Mouse (Mus musculus): ENCODE results near the gene Trpt1. TPM values are rescaled to one million over a fixed set of nuclear protein-coding genes. Genes with fewer than 3 reads are reported as not detected.

The Trpt1 gene
- polyA plus RNA-seq, 1 experiment from 2014 or later: 10.3 TPM

- Histone ChIP-seq H3K4me1 (replicated peaks; ENCODE audit: control insufficient read depth, insufficient read depth, low read length) (no peaks in the 10 kb centered on the region), H3K9me3 (ENCODE audit: control insufficient read depth, low read length) (no peaks in the 10 kb centered on the region), H3K36me3 (ENCODE audit: control insufficient read depth, insufficient read depth, low read length) (peaks cover 45% of the 10 kb centered on the region), H3K4me2 (ENCODE audit: low read length) (no peak overlapping the region), H3K27me3 (replicated peaks; ENCODE audit: control insufficient read depth, insufficient read depth, low read length) (no peaks in the 10 kb centered on the region), H3K9ac (ENCODE audit: low read length) (no peak overlapping the region), H3K4me3 (ENCODE audit: low read depth, low read length) (no peak overlapping the region), H3K27ac (ENCODE audit: low read depth) (no peak overlapping the region)
- DNase-seq (ENCODE audit: low spot score) (no peak), ATAC-seq (replicated peaks; ENCODE audit: low FRiP score, low TSS enrichment, low read depth) (no peak)
- WGBS: 75% methylated on average over 12 of the region's 12 CpGs
Observed at GRCm38 (mm10) chr19:7017541-7018457, 21.9 kb downstream of the Trpt1 start.

DNA sequence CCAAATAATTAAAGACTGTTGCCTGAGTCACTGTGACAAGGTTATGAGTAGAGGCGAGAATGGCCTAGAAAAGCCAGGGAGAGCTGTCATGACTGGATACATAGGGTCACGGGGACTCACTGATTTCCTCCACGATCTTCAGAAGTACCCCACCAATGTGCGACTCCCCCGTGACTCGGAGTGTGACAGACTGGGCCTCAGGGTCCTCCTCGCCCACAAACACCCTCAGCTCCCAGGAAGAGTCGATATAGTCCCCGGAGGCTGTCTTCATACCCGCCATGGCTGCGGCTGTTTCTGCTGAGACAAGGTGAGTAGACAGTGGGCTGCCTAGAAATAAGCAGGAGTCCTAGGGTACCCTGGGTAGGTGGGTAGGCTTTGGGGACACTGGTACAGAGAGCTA, 22.6 kb downstream of the Trpt1 start:
- Histone ChIP-seq H3K9ac (ENCODE audit: low read length) (no peak overlapping the region), H3K4me2 (ENCODE audit: low read length) (no peak overlapping the region), H3K4me1 (replicated peaks; ENCODE audit: control insufficient read depth, insufficient read depth, low read length) (no peaks in the 10 kb centered on the region), H3K9me3 (ENCODE audit: control insufficient read depth, low read length) (no peaks in the 10 kb centered on the region), H3K4me3 (ENCODE audit: low read depth, low read length) (no peak overlapping the region), H3K27ac (ENCODE audit: low read depth) (no peak overlapping the region), H3K36me3 (ENCODE audit: control insufficient read depth, insufficient read depth, low read length) (peaks cover 52% of the 10 kb centered on the region), H3K27me3 (replicated peaks; ENCODE audit: control insufficient read depth, insufficient read depth, low read length) (no peaks in the 10 kb centered on the region)
- DNase-seq (ENCODE audit: low spot score) (no peak), ATAC-seq (replicated peaks; ENCODE audit: low FRiP score, low TSS enrichment, low read depth) (no peak)
- WGBS: 88% methylated on average over 11 of the region's 11 CpGs

GRCm38 (mm10) chr19:7019191-7019590, 23.3 kb downstream of the Trpt1 start, which contains the start of gene Fermt3:
Gene Fermt3, minus strand, starts transcription at chr19:7019469.
- WGBS: 85% methylated on average over 5 of the region's 5 CpGs
- Histone ChIP-seq H3K4me1 (replicated peaks; ENCODE audit: control insufficient read depth, insufficient read depth, low read length) (no peaks in the 10 kb centered on the region), H3K4me3 (ENCODE audit: low read depth, low read length) (no peak within 1 kb of the TSS), H3K9ac (ENCODE audit: low read length) (no peak within 1 kb of the TSS), H3K4me2 (ENCODE audit: low read length) (no peak within 1 kb of the TSS), H3K27ac (ENCODE audit: low read depth) (no peak within 1 kb of the TSS), H3K27me3 (replicated peaks; ENCODE audit: control insufficient read depth, insufficient read depth, low read length) (no peaks in the 10 kb centered on the region), H3K36me3 (ENCODE audit: control insufficient read depth, insufficient read depth, low read length) (peaks cover 58% of the 10 kb centered on the region), H3K9me3 (ENCODE audit: control insufficient read depth, low read length) (no peaks in the 10 kb centered on the region)
- DNase-seq (ENCODE audit: low spot score) (no peak), ATAC-seq (replicated peaks; ENCODE audit: low FRiP score, low TSS enrichment, low read depth) (0 out of 2 replicates have a peak, but pooled peaks have one; percentile 28)

GRCm38 (mm10) chr19:7020224-7020641, 24.3 kb downstream of the Trpt1 start:
- DNase-seq (ENCODE audit: low spot score) (peak; percentile 66), ATAC-seq (replicated peaks; ENCODE audit: low FRiP score, low TSS enrichment, low read depth) (peak; percentile 70)
- no peak overlapping the region for H3K27ac ChIP-seq (ENCODE audit: low read depth)
- no peaks in the 10 kb centered on the region for H3K4me1 ChIP-seq (replicated peaks; ENCODE audit: control insufficient read depth, insufficient read depth, low read length)
- no peak overlapping the region for H3K4me3 ChIP-seq (ENCODE audit: low read depth, low read length)
- no peak overlapping the region for H3K4me2 ChIP-seq (ENCODE audit: low read length)
- H3K9ac ChIP-seq (ENCODE audit: low read length): no peak overlapping the region
- H3K36me3 ChIP-seq (ENCODE audit: control insufficient read depth, insufficient read depth, low read length): peaks cover 68% of the 10 kb centered on the region
- 50% methylated on average over 3 of the region's 3 CpGs for WGBS
- H3K27me3 ChIP-seq (replicated peaks; ENCODE audit: control insufficient read depth, insufficient read depth, low read length): no peaks in the 10 kb centered on the region
- H3K9me3 ChIP-seq (ENCODE audit: control insufficient read depth, low read length): no peaks in the 10 kb centered on the region

- H3K4me3 ChIP-seq (ENCODE audit: low read depth, low read length): no peak overlapping the region
- H3K36me3 ChIP-seq (ENCODE audit: control insufficient read depth, insufficient read depth, low read length): peaks cover 96% of the 10 kb centered on the region
- H3K27me3 ChIP-seq (replicated peaks; ENCODE audit: control insufficient read depth, insufficient read depth, low read length): no peaks in the 10 kb centered on the region
- H3K9ac ChIP-seq (ENCODE audit: low read length): no peak overlapping the region
- H3K4me2 ChIP-seq (ENCODE audit: low read length): no peak overlapping the region
- no peak for ATAC-seq (replicated peaks; ENCODE audit: low FRiP score, low TSS enrichment, low read depth)
- WGBS: 95% methylated on average over 5 of the region's 5 CpGs
- H3K9me3 ChIP-seq (ENCODE audit: control insufficient read depth, low read length): no peaks in the 10 kb centered on the region
- no peak for DNase-seq (ENCODE audit: low spot score)
- no peak overlapping the region for H3K27ac ChIP-seq (ENCODE audit: low read depth)
- no peaks in the 10 kb centered on the region for H3K4me1 ChIP-seq (replicated peaks; ENCODE audit: control insufficient read depth, insufficient read depth, low read length)
Observed at GRCm38 (mm10) chr19:7029531-7029930, 33.6 kb downstream of the Trpt1 start.

DNA sequence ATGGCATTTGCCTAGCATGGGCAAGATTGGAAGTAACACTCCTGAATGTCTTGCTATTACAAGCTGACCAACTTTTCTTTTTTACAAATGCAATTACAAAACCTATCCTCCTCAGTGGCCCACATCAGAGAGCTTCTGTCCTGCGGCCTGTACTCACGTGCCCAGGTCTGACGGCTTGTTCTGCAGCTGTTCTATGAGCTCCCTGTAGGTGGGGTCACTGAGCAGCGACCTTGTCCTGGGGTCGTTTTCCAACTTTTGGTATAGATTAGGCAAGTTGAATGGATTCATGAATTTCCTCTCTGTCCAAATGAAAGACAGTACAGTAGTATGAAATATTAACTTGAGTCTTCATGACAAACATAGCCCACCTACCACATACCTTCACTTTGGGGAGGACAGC, 38.1 kb downstream of the Trpt1 start:
- no peak overlapping the region for H3K4me3 ChIP-seq (ENCODE audit: low read depth, low read length)
- no peak overlapping the region for H3K27ac ChIP-seq (ENCODE audit: low read depth)
- H3K9ac ChIP-seq (ENCODE audit: low read length): no peak overlapping the region
- H3K27me3 ChIP-seq (replicated peaks; ENCODE audit: control insufficient read depth, insufficient read depth, low read length): no peaks in the 10 kb centered on the region
- H3K36me3 ChIP-seq (ENCODE audit: control insufficient read depth, insufficient read depth, low read length): peaks cover 70% of the 10 kb centered on the region
- ATAC-seq (replicated peaks; ENCODE audit: low FRiP score, low TSS enrichment, low read depth): no peak
- no peak overlapping the region for H3K4me2 ChIP-seq (ENCODE audit: low read length)
- no peak for DNase-seq (ENCODE audit: low spot score)
- no peaks in the 10 kb centered on the region for H3K9me3 ChIP-seq (ENCODE audit: control insufficient read depth, low read length)
- H3K4me1 ChIP-seq (replicated peaks; ENCODE audit: control insufficient read depth, insufficient read depth, low read length): peaks cover 14% of the 10 kb centered on the region
- 94% methylated on average over 5 of the region's 5 CpGs for WGBS

GRCm38 (mm10) chr19:7039088-7039720, 43.3 kb downstream of the Trpt1 start:
- ATAC-seq (replicated peaks; ENCODE audit: low FRiP score, low TSS enrichment, low read depth) (peak; percentile 38), DNase-seq (ENCODE audit: low spot score) (peak; percentile 83)
- Histone ChIP-seq H3K27me3 (replicated peaks; ENCODE audit: control insufficient read depth, insufficient read depth, low read length) (no peaks in the 10 kb centered on the region), H3K4me2 (ENCODE audit: low read length) (peak overlapping the region; percentile 94), H3K36me3 (ENCODE audit: control insufficient read depth, insufficient read depth, low read length) (peaks cover 20% of the 10 kb centered on the region), H3K9me3 (ENCODE audit: control insufficient read depth, low read length) (no peaks in the 10 kb centered on the region), H3K27ac (ENCODE audit: low read depth) (peak overlapping the region; percentile 85), H3K4me3 (ENCODE audit: low read depth, low read length) (peak overlapping the region; percentile 92), H3K9ac (ENCODE audit: low read length) (peak overlapping the region; percentile 93), H3K4me1 (replicated peaks; ENCODE audit: control insufficient read depth, insufficient read depth, low read length) (peaks cover 18% of the 10 kb centered on the region)
- 2% methylated on average over 33 of the region's 35 CpGs for WGBS

DNA sequence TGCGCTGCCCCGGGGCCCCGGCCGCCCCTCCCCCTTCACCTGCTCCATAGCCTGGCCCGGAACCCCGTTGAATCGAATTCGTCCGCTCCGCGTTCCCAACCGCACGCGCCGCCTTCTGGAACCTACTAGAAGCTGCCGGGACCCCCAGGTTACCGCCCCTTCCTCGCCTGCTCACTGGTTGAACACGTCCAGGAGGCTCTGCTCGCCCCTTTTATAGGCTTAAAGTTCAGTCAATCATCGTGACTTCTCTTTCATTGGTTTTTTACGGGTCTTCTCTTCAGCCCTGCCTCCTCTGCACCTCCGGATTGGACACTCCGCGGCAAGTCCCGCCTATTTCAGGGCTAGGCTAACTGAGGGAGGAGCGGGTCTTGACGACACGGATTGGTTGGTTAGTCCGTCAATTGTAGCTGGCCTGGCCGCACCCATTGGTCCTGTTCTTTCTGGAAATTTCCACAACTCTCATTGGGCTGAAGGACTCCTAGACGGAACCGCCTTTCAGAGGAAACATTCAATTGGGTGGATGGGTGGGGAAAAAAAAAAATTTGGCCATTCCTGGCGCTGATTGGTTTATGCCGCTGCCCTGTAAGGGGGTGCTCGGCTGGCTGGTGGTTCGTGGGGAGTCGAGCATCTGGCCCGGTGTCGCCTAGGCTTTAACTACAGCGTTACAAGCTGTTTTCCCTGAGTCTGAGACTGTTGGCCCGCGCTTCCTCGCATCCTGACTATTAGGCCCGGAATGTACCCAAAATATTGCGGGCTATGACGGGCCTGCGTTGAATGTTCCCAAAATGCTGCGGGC, 44.1 kb downstream of the Trpt1 start, which contains the start of gene Stip1:
TSS of gene Stip1 (minus strand) at position 127 of the 796 bp plus-strand sequence.
- Histone ChIP-seq H3K9ac (ENCODE audit: low read length) (peak within 1 kb of the TSS; percentile 93), H3K27ac (ENCODE audit: low read depth) (peak within 1 kb of the TSS; percentile 91), H3K9me3 (ENCODE audit: control insufficient read depth, low read length) (no peaks in the 10 kb centered on the region), H3K36me3 (ENCODE audit: control insufficient read depth, insufficient read depth, low read length) (peaks cover 11% of the 10 kb centered on the region), H3K27me3 (replicated peaks; ENCODE audit: control insufficient read depth, insufficient read depth, low read length) (no peaks in the 10 kb centered on the region), H3K4me2 (ENCODE audit: low read length) (peak within 1 kb of the TSS; percentile 94), H3K4me1 (replicated peaks; ENCODE audit: control insufficient read depth, insufficient read depth, low read length) (peaks cover 18% of the 10 kb centered on the region), H3K4me3 (ENCODE audit: low read depth, low read length) (peak within 1 kb of the TSS; percentile 92)
- under 1% methylated on average over 48 of the region's 49 CpGs for WGBS
- ATAC-seq (replicated peaks; ENCODE audit: low FRiP score, low TSS enrichment, low read depth) (peak; percentile 99), DNase-seq (ENCODE audit: low spot score) (peak; percentile 95)

Measured in intestine, embryonic 14.5 days (tissue).